Comparison of ENCODE assay signal across 8 mouse cellular contexts in genomic region chr19:37233561-37234539, GRCm38 (mm10). TPM values are rescaled to one million over a fixed set of nuclear protein-coding genes. Genes with fewer than 3 reads are reported as not detected.
DNase-seq lines count a peak whose midpoint lies in the region; ATAC-seq lines count a peak whose summit lies in the region.

No protein-coding gene starts in this region.

- ATAC-seq in heart, embryonic 13.5 days (ENCODE audit: extremely low read depth, insufficient number of reproducible peaks, low FRiP score, low TSS enrichment), result peak; percentile 52
- ATAC-seq in embryonic facial prominence, embryonic 12.5 days (ENCODE audit: insufficient number of reproducible peaks, insufficient read depth, low FRiP score, low TSS enrichment), result no peak
- ATAC-seq in kidney, embryonic 16.5 days (ENCODE audit: low FRiP score, low TSS enrichment), result peak; percentile 49; the same call in 1 of the 2 replicates
- ATAC-seq in midbrain, embryonic 16.5 days, result peak; percentile 80
- ATAC-seq in megakaryocyte progenitor cell, adult 5-6 weeks (replicated peaks; ENCODE audit: poor library complexity), result no peak

- H3K4me1 ChIP-seq in heart, embryonic 13.5 days, result peaks cover 19% of the 10 kb centered on the region
- H3K4me1 ChIP-seq in embryonic facial prominence, embryonic 12.5 days, result peaks cover 8% of the 10 kb centered on the region; the same call in 1 of the 2 replicates
- H3K4me1 ChIP-seq in kidney, embryonic 16.5 days (ENCODE audit: insufficient read depth, low read length), result peaks cover 7% of the 10 kb centered on the region; the same call in 1 of the 2 replicates
- H3K4me1 ChIP-seq in midbrain, embryonic 16.5 days (ENCODE audit: control insufficient read depth, insufficient read depth, low read length), result peaks cover 11% of the 10 kb centered on the region

- no peak for DNase-seq in heart, adult 18-20 months
- DNase-seq in WW6 (ENCODE audit: low read depth, low spot score), result peak; percentile 43
- no peak for DNase-seq in gastrocnemius, postnatal 25 days

- no peaks in the 10 kb centered on the region for H3K36me3 ChIP-seq in heart, embryonic 13.5 days
- H3K36me3 ChIP-seq in embryonic facial prominence, embryonic 12.5 days, result no peaks in the 10 kb centered on the region
- H3K36me3 ChIP-seq in kidney, embryonic 16.5 days (ENCODE audit: insufficient read depth, low read length), result no peaks in the 10 kb centered on the region
- H3K36me3 ChIP-seq in midbrain, embryonic 16.5 days (ENCODE audit: control insufficient read depth, insufficient read depth, low read length), result no peaks in the 10 kb centered on the region

- H3K4me2 ChIP-seq in heart, embryonic 13.5 days, result peak overlapping the region; percentile 90
- peak overlapping the region; percentile 64 for H3K4me2 ChIP-seq in embryonic facial prominence, embryonic 12.5 days (replicated peaks)
- H3K4me2 ChIP-seq in kidney, embryonic 16.5 days (replicated peaks; ENCODE audit: low read depth, low read length), result peak overlapping the region; percentile 66
- peak overlapping the region; percentile 86 for H3K4me2 ChIP-seq in midbrain, embryonic 16.5 days (ENCODE audit: low read length)

- peak overlapping the region; percentile 74 for H3K9ac ChIP-seq in heart, embryonic 13.5 days
- peak overlapping the region; percentile 38 for H3K9ac ChIP-seq in embryonic facial prominence, embryonic 12.5 days
- H3K9ac ChIP-seq in kidney, embryonic 16.5 days (replicated peaks; ENCODE audit: low read length), result no peak overlapping the region
- H3K9ac ChIP-seq in midbrain, embryonic 16.5 days (ENCODE audit: low read depth, low read length), result peak overlapping the region; percentile 65

- peaks cover 56% of the 10 kb centered on the region for H3K27me3 ChIP-seq in heart, embryonic 13.5 days (replicated peaks)
- peaks cover 31% of the 10 kb centered on the region for H3K27me3 ChIP-seq in embryonic facial prominence, embryonic 12.5 days
- H3K27me3 ChIP-seq in kidney, embryonic 16.5 days (ENCODE audit: insufficient read depth, low read length), result peaks cover 39% of the 10 kb centered on the region
- no peaks in the 10 kb centered on the region; the same call in 1 of the 2 replicates for H3K27me3 ChIP-seq in midbrain, embryonic 16.5 days (ENCODE audit: control insufficient read depth, insufficient read depth, low read depth, low read length)

- H3K27ac ChIP-seq in heart, embryonic 13.5 days (replicated peaks), result no peak overlapping the region
- H3K27ac ChIP-seq in embryonic facial prominence, embryonic 12.5 days, result no peak overlapping the region
- no peak overlapping the region for H3K27ac ChIP-seq in kidney, embryonic 16.5 days (ENCODE audit: low read length)
- peak overlapping the region; percentile 55 for H3K27ac ChIP-seq in midbrain, embryonic 16.5 days (ENCODE audit: low read length)

- H3K4me3 ChIP-seq in heart, embryonic 13.5 days, result peak overlapping the region; percentile 56
- H3K4me3 ChIP-seq in embryonic facial prominence, embryonic 12.5 days, result peak overlapping the region; percentile 37
- peak overlapping the region; percentile 45 for H3K4me3 ChIP-seq in kidney, embryonic 16.5 days (ENCODE audit: low read length)
- H3K4me3 ChIP-seq in midbrain, embryonic 16.5 days (ENCODE audit: low read depth, low read length), result peak overlapping the region; percentile 51

- 5% methylated on average over 63 of the region's 63 CpGs for WGBS in heart, embryonic 13.5 days
- 5% methylated on average over 63 of the region's 63 CpGs for WGBS in embryonic facial prominence, embryonic 12.5 days
- WGBS in kidney, embryonic 16.5 days, result 3% methylated on average over 63 of the region's 63 CpGs
- 4% methylated on average over 63 of the region's 63 CpGs for WGBS in midbrain, embryonic 16.5 days

- no peaks in the 10 kb centered on the region for H3K9me3 ChIP-seq in heart, embryonic 13.5 days
- no peaks in the 10 kb centered on the region for H3K9me3 ChIP-seq in embryonic facial prominence, embryonic 12.5 days
- H3K9me3 ChIP-seq in kidney, embryonic 16.5 days (ENCODE audit: low read length), result no peaks in the 10 kb centered on the region; the same call in 1 of the 2 replicates
- H3K9me3 ChIP-seq in midbrain, embryonic 16.5 days (replicated peaks; ENCODE audit: control insufficient read depth, low read length, poor library complexity, severe bottlenecking), result no peaks in the 10 kb centered on the region

RNA-seq across cellular contexts. Expression of gene Cpeb3, which starts 25.4 kb away (rescaled TPM):
- 6.5 and 7.9 TPM in 2 replicates for polyA plus RNA-seq in heart, embryonic 13.5 days (2015; fragmentation: Nextera tagmentation; extraction: Ambion mirVana)
- total RNA-seq in heart, adult 18-20 months (2021), result 10 to 100 TPM; 75.0 to 78.1 TPM
- 1.0 and 1.3 TPM in 2 replicates for polyA plus RNA-seq in embryonic facial prominence, embryonic 12.5 days (2016; fragmentation: Nextera tagmentation; extraction: Ambion mirVana)
- polyA plus RNA-seq in kidney, embryonic 16.5 days (2015; fragmentation: Nextera tagmentation; extraction: Ambion mirVana), result 0.73 and 1.3 TPM in 2 replicates
- polyA plus RNA-seq in midbrain, embryonic 16.5 days (2015; fragmentation: Nextera tagmentation; extraction: Ambion mirVana), result 11.2 and 12.9 TPM in 2 replicates
- 0.34 and 0.49 TPM in 2 replicates for total RNA-seq in megakaryocyte progenitor cell, adult 5-6 weeks (2015)
- 0.12 and 0.27 TPM in 2 replicates for total RNA-seq in megakaryocyte progenitor cell, adult 5-6 weeks (2017)
- 10 to 100 TPM; 35.8 to 44.6 TPM for total RNA-seq in gastrocnemius, postnatal 25 days (2021)

RNA-seq across cellular contexts. Expression of gene March5, which starts 26.5 kb away (rescaled TPM):
- polyA plus RNA-seq in heart, embryonic 13.5 days (2015; fragmentation: Nextera tagmentation; extraction: Ambion mirVana), result 76.9 and 83.7 TPM in 2 replicates
- total RNA-seq in heart, adult 18-20 months (2021), result 10 to 100 TPM; 83.4 to 86.0 TPM
- polyA plus RNA-seq in embryonic facial prominence, embryonic 12.5 days (2016; fragmentation: Nextera tagmentation; extraction: Ambion mirVana), result 143 and 144 TPM in 2 replicates
- 74.4 and 79.8 TPM in 2 replicates for polyA plus RNA-seq in kidney, embryonic 16.5 days (2015; fragmentation: Nextera tagmentation; extraction: Ambion mirVana)
- 89.2 and 96.1 TPM in 2 replicates for polyA plus RNA-seq in midbrain, embryonic 16.5 days (2015; fragmentation: Nextera tagmentation; extraction: Ambion mirVana)
- total RNA-seq in megakaryocyte progenitor cell, adult 5-6 weeks (2015), result 87.2 and 95.3 TPM in 2 replicates
- 49.8 and 52.0 TPM in 2 replicates for total RNA-seq in megakaryocyte progenitor cell, adult 5-6 weeks (2017)
- 10 to 100 TPM; 70.3 to 72.6 TPM for total RNA-seq in gastrocnemius, postnatal 25 days (2021)

Comparison
In these comparisons a context has a peak if more than half of its experiments do, and no peak if none do; other contexts are left out.
1. ATAC-seq: peak in heart, embryonic 13.5 days (single experiment), kidney, embryonic 16.5 days (single experiment) and midbrain, embryonic 16.5 days (single experiment); none in embryonic facial prominence, embryonic 12.5 days (single experiment) and megakaryocyte progenitor cell, adult 5-6 weeks (single experiment).
2. Peak in every context shown above with its lines, with median percentiles within 50 percentile points of each other: H3K4me2 ChIP-seq and H3K4me3 ChIP-seq.